Mouse (Mus musculus) kidney, adult 10 weeks (tissue): ENCODE results near the gene Dab1. TPM values are rescaled to one million over a fixed set of nuclear protein-coding genes. Genes with fewer than 3 reads are reported as not detected.

Source experiments
- polyA plus RNA-seq: library from polyadenylated mRNA; stranded (reverse); fragments of 350-450 nt; fragmentation: Illumina TruSeq; extraction: RNeasy Lipid Tissue Mini Kit (QIAGEN cat#74804); gene quantifications from one replicate; pipeline ENCODE4 v1.2.3, GENCODE M21; 2014; ENCODE audit warnings: low read depth, low replicate concordance

Dab1 gene
- 7.6 TPM for polyA plus RNA-seq

DNA sequence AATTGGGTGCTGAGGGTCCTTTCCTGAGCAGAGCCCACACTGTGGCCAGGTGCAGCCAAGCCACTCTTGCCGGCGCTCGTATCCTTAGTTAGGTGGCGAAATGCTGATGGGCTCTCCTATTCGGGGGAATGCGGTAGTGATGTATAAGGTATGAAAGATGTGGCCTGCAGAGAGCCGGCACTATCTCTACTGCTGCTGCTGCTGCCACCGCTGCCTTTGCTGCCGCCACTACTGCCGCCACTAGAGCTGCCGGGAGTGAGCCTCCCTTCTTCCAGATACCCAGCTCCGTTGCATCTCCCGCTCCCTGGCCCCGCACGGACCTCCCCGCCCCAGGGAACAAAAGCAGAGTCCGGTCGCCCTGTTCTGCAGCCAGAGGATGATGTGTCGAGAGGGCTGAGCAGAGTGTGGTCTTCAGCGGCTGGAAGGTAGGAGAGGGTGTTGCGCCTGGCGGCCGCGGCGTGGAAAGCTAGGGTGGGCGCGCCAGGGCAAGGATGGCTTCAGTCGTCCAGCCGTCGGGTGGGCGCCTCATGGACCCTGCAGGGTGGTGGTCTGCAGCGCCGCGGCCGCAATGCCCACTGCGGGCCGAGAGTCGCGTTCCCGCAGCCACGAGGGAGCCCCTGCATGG is at the start of gene Dab1:
Dab1 (plus strand) TSS at position 39 of the 625 bp plus-strand sequence.

DNA sequence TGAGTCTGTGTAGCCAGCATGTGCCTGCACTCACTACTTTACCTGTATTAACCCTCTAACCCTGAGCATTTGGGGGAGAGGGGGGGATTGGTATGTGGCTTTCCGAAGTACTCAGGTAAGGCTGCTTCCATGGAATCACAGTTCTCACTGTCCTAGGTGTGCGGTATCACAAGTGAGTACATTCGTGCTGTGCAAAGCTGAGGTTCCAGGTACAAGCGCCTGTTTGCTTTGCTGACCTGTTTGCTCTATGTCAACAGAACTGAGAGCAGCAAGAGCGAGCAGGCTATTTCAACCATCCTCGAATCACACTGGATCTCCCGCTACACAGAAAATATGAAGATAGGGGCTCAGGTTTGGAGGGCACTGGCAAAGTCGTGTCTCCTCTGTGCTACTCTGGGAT is 1146.9 kb downstream of the Dab1 start, which contains the start of gene C8b:
C8b (plus strand) TSS at position 253 of the 400 bp plus-strand sequence.

